Mouse (Mus musculus) thymus, postnatal 14 days (tissue): ENCODE measurements at regions not wholly inside any gene's neighbourhood (a gene's known extent, or its start where the extent isn't known, plus 50 kb on each side); places are given as distances from the start of the nearest gene placed in this dataset.

ENCODE experiments used
- DNase-seq: peaks from one replicate; pipeline ENCODE4 v3.0.0; 2021

GRCm38 (mm10) chr13:48115890-48116289 is 145.1 kb upstream of the Id4 start:
- DNase-seq = no peak

GRCm38 (mm10) chr13:48126582-48126981 is 134.4 kb upstream of the Id4 start:
- DNase-seq = no peak

- no peak for DNase-seq
Measured at GRCm38 (mm10) chr13:48130724-48131123, 130.3 kb upstream of the Id4 start.

- DNase-seq = no peak
Measured at GRCm38 (mm10) chr13:48131681-48132080, 129.3 kb upstream of the Id4 start.

DNA sequence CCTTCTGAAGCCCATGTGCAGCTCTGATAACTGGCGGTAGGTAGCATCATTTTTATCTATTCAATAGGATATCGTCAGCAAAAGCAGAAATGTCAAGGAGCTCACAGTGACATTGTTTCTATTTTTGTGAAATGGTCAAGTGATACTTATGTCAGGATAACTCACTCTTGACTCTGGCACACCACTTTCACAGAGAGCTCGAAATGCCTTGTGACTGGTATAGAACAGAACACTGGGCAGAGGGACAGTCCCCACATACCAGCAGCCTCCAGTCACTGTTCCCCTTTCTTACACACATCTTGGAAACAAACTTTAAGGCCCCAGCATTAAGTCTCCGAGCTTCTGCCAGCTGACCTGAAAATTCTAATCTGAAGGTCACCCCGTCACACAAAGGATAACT is 115.1 kb upstream of the Id4 start:
- no peak for DNase-seq

DNA sequence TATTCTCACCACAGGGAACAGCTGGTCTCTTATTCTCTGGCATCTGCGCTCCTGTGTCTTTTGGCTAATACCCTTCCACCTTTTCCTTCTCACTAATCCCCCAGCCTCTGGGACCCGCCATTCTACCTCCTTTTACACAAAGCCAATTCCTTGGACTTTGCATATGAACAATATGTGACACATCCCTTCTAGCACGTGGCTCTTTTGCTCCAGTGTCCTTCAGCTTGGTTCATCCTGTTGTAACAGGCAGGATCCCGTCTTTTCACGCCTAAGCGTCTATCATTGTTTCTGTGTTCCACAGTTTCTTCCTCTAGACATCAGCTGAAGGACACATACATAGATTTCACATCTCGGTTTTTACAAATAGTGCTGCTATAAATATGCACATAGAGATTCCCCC is 114.0 kb upstream of the Id4 start:
- no peak for DNase-seq

- no peak for DNase-seq
Measured at GRCm38 (mm10) chr13:48153248-48153647, 107.8 kb upstream of the Id4 start.

DNA sequence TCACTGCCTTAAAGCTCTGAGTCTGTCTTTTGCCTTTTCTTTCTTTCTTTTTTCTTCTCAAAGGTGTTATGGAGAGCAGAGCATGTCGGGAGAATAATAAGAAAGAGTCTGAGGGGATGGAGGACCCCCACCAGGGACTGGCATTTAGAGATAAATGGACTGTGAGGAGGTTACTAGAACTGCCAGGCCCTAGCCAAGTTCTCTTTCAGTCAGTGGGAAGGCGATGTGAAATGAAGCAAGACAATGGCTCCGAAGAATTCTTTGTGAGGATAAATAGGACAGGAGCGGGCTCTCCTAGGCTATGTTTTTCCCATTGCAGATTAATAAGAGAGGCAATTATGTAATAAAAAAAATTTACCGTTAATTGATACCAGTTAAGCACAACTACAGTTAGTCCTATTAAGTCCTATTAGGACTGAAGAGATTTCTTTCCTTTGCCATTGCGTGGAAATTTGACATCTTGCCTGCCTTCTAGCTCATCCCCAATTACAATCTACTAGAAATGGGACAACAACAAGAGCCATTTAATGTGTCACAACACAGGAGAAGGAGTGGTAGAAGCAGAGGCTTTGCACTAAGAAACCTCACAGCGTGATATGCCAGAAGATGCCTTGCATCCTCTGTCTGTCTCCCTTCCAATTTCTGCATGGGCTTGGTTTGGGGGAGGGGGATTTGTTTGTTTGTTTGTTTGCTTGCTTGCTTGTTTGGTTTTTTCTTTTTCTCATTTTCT is 107.2 kb upstream of the Id4 start:
- no peak for DNase-seq

GRCm38 (mm10) chr13:48154414-48155105 is 106.5 kb upstream of the Id4 start:
- no peak for DNase-seq

GRCm38 (mm10) chr13:48159020-48159910 is 101.8 kb upstream of the Id4 start:
- DNase-seq = no peak

- DNase-seq = no peak
Measured at GRCm38 (mm10) chr13:48160161-48160560, 100.9 kb upstream of the Id4 start.

DNA sequence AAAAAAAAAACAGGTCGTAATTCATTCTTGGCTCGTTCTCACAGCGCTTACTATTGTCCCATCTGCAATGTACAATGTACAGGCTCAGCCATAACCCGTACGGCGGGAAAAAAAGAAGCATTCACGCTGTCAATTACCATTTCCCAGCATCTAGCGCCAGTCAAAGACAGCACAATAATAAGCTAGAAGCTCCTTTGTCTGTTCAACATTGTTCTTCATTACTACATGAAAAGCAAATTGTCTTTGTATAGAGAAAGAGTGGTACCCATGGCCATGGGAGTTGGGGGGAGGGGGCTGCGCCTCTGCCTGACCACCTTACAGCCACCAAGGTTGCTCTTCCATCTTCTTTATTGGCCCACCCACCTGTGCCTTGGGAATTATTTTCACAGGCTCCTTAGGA is 99.7 kb upstream of the Id4 start:
- no peak for DNase-seq

DNA sequence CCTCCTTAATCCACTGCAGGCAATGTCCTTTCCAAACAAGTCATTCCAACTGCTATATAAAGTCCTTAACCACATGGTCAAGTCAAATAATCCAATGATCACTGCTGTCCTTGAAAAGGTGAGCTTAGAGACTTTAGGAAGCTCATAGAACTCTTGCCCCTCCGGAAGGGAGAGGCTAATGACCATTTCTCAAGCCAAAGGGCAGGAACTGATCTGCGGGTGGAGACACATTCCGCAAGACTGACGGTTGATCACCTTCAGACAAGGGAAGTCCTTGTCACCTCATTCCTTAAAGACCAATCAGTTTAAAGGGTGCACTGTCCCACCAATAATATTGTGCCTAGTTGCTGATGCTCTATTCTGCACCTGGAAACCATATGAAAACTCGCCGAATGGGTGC is 96.4 kb upstream of the Id4 start:
- no peak for DNase-seq

GRCm38 (mm10) chr13:48165838-48166237 is 95.2 kb upstream of the Id4 start:
- DNase-seq = no peak

DNA sequence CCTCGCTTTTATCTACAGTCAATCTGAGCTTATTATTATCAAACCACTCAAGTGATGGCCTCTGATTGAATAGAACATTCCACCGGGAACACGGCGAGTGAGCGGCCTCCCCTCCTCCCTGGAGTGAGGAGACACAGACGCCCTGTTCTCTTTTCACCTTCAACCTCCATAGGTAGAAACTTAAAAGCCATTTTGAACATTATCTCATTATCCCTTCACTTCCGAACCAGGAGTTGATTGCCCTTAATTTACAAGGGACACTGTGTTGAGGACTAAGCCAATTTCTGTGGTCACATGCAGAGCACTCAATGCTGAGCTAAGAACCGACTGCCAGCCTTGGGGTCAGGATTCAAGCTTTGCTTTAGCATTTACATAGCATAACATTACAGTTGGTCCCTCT is 93.1 kb upstream of the Id4 start:
- DNase-seq = no peak

DNA sequence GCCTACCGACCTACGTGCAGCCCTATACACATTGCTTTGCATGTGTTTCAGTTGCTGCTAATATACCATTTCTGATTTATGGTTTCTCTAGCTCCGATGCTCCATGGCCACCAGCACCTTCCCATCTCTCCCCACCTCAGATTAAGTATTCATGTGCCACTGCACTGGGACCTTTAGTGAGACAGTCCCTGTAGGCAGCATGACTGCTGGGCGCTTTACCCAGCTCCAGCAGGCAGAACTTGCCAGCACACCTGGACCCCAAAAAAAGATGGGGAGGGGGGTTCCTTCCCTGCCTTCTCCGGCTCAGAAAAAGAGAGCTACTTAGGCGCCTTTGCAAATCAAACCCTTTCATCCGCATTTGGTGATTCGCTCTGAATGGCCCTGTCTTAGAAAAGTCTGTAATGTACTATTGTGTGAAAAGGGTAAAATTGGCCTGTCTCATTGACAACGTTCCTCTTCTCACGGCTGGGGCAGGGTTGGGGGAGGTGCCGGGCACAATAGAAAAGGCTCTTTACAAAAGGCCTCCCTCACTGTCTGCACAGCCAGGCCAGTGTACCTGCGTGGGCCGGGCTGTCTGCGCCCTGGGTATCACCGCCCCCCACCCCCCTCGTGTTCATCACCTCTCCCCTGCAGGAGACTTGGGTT is 89.6 kb upstream of the Id4 start:
- no peak for DNase-seq

- no peak for DNase-seq
Measured at GRCm38 (mm10) chr13:48171994-48172393, 89.0 kb upstream of the Id4 start.

DNA sequence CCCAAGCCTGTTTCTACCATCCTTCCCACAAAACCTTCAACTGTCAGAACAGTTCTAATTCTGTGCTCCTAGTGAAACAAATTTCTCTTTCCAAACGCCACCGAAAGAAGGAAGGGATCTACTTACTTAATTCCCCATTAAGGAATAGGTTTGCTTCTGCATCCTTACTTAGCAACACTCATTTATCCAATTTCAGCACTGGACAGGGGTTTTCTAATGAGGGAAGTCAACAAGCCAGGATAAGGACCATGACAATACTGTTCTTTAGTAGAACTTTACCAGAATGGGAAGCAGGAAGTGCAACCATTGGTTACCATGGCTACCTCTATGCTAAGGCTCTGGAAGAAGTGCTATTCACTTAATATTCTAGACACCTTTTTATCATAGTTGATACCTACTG is 68.6 kb upstream of the Id4 start:
- DNase-seq = no peak

- no peak for DNase-seq
Measured at GRCm38 (mm10) chr13:48193942-48194341, 67.1 kb upstream of the Id4 start.

DNA sequence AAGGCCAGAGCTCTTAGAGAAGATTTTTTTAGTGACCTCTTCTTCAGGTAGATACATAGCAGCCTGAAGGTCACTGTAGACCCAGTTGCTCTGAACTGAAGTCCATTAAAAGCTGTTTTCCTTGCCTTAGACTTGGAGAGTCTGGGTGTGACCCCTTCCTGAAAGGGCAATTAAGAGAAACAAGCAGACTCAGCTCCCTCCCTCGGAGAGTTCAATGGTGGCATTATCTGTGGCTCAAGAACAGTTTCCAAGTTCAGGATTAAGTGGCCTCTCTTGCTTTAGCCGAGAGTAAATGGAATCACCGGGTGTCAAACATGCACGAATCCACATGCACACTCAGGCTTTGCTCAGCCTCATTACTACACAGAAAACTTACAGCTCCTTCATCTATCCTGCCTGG is 53.2 kb upstream of the Id4 start:
- no peak for DNase-seq
